Mouse (Mus musculus) embryonic facial prominence, embryonic 13.5 days (tissue): Measurements from ENCODE around the gene Cldn34c3. TPM values are rescaled to one million over a fixed set of nuclear protein-coding genes. Genes with fewer than 3 reads are reported as not detected.
"Not testable (repeated sequence)": the region's sequence is repeated elsewhere in the genome, so short reads cannot be mapped to it uniquely, and the experiment has no call there.

ENCODE experiments used
- ATAC-seq: fragments of 200-750 bp; cut with Nextera tagmentation; 2 replicates; pipeline ENCODE4 v1.8.0; 2017; ENCODE audit warnings: low read depth; ENCODE audit not compliant: insufficient number of reproducible peaks, insufficient read depth, low FRiP score, low TSS enrichment
- H3K27ac ChIP-seq: fragments of 300-500 bp; sonication (generic); 2 replicates; pipeline ENCODE4 v1.5.1; 2015; ENCODE audit warnings: moderate library complexity, mild to moderate bottlenecking, inconsistent platforms
- H3K27me3 ChIP-seq: fragments of 300-500 bp; sonication (generic); 2 replicates; pipeline ENCODE4 v1.6.1; 2015; ENCODE audit warnings: mild to moderate bottlenecking, inconsistent platforms
- H3K36me3 ChIP-seq: fragments of 300-500 bp; sonication (generic); 2 replicates; pipeline ENCODE4 v1.6.1; 2015; ENCODE audit warnings: mild to moderate bottlenecking, inconsistent platforms
- H3K4me1 ChIP-seq: fragments of 300-500 bp; sonication (generic); 2 replicates; pipeline ENCODE4 v1.6.1; 2015; ENCODE audit warnings: inconsistent platforms
- H3K4me2 ChIP-seq: fragments of 300-500 bp; sonication (generic); 2 replicates; pipeline ENCODE4 v1.6.1; 2015; ENCODE audit warnings: moderate library complexity, mild to moderate bottlenecking, inconsistent platforms
- H3K4me3 ChIP-seq: fragments of 300-500 bp; sonication (generic); 2 replicates; pipeline ENCODE4 v1.5.1; 2015; ENCODE audit warnings: mild to moderate bottlenecking, inconsistent platforms
- H3K9ac ChIP-seq: fragments of 300-500 bp; sonication (generic); 2 replicates; pipeline ENCODE4 v1.6.1; 2015; ENCODE audit warnings: mild to moderate bottlenecking, inconsistent platforms
- H3K9me3 ChIP-seq: fragments of 300-500 bp; sonication (generic); 2 replicates; pipeline ENCODE4 v1.6.1; 2016; ENCODE audit warnings: inconsistent platforms
- polyA plus RNA-seq: library from polyadenylated mRNA; unstranded; fragments of >200 nt; fragmentation: Nextera tagmentation; extraction: Ambion mirVana; gene quantifications from 2 replicates; pipeline ENCODE4 v1.2.1, GENCODE M21; 2015

The Cldn34c3 gene
- polyA plus RNA-seq, result not detected in 2 replicates

DNA sequence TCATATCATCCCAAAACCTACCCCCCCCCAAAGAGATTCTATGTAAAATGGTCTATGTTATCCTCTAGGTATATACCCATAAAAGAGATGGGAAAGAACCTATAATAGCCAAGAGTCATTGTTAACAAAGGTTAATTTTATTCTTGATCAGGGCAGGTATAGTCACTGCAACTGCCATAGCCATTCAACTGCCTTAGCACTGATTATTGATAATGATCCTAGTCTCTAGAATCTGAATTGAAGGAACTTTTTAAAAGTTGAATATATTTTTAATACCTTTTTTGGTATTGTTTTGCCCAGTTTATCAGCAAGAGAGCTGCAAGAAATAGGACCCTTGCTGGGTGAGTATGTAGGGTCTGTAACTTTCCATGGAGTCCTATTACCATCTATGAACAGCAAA, at the start of gene Cldn34c3:
Gene Cldn34c3 (plus strand): TSS at position 301 of the 400 bp plus-strand sequence.
- not testable (repeated sequence) for H3K9me3 ChIP-seq, H3K4me1 ChIP-seq, H3K4me3 ChIP-seq, H3K9ac ChIP-seq, H3K36me3 ChIP-seq, H3K27me3 ChIP-seq, H3K27ac ChIP-seq, ATAC-seq, H3K4me2 ChIP-seq

Other genes with a start within 250 kb of the Cldn34c3 start
- not detected in 2 replicates for gene Cldn34c2, start 212.0 kb upstream of the Cldn34c3 start, polyA plus RNA-seq
- gene Gm17467, start 88.9 kb upstream of the Cldn34c3 start, polyA plus RNA-seq, result not detected in 2 replicates